Mouse (Mus musculus) testis, adult 2 months (tissue): ENCODE results near the gene Cacna1d. TPM values are rescaled to one million over a fixed set of nuclear protein-coding genes. Genes with fewer than 3 reads are reported as not detected.

Experiments
- H3K27ac ChIP-seq: fragments of 200-500 bp; 2 replicates; pipeline ENCODE4 v1.5.1; 2012; ENCODE audit warnings: low read depth, low read length; ENCODE audit not compliant: control insufficient read depth, insufficient read depth
- H3K27me3 ChIP-seq: fragments of 200-500 bp; 2 replicates; pipeline ENCODE4 v1.6.1; 2012; ENCODE audit warnings: mild to moderate bottlenecking, low read length, moderate library complexity; ENCODE audit not compliant: control insufficient read depth, insufficient read depth
- H3K36me3 ChIP-seq: fragments of 200-500 bp; 2 replicates; pipeline ENCODE4 v1.6.1; 2012; ENCODE audit warnings: mild to moderate bottlenecking, low read length; ENCODE audit not compliant: control insufficient read depth, insufficient read depth
- H3K4me1 ChIP-seq: fragments of 200-500 bp; 2 replicates; pipeline ENCODE4 v1.6.1; 2012; ENCODE audit warnings: low read length; ENCODE audit not compliant: control insufficient read depth, insufficient read depth
- H3K4me3 ChIP-seq: fragments of 200-500 bp; 2 replicates; pipeline ENCODE4 v1.5.1; 2012; ENCODE audit warnings: low read depth, mild to moderate bottlenecking, low read length, moderate library complexity, mixed read lengths; ENCODE audit not compliant: control insufficient read depth
- CTCF ChIP-seq: fragments of 200-500 bp; IDR thresholded peaks from 2 replicates; pipeline ENCODE4 v1.5.1; 2012; ENCODE audit warnings: low read depth, mild to moderate bottlenecking, inconsistent platforms, low read length, moderate library complexity; ENCODE audit not compliant: control insufficient read depth, insufficient read depth, insufficient replicate concordance
- POLR2A ChIP-seq: fragments of 200-500 bp; IDR thresholded peaks from 2 replicates; pipeline ENCODE4 v1.6.1; 2012; ENCODE audit warnings: low read depth, mild to moderate bottlenecking, inconsistent platforms, low read length, moderate library complexity; ENCODE audit not compliant: control insufficient read depth
- polyA plus RNA-seq: library from polyadenylated mRNA; depleted of rRNA; stranded (reverse); fragments of >200 nt; gene quantifications from 2 replicates; pipeline ENCODE4 v1.2.3, GENCODE M21; 2012

Gene Cacna1d
- polyA plus RNA-seq, 1 experiment: 8.9 TPM

- no peak overlapping the region for H3K27ac ChIP-seq
- no peaks in the 10 kb centered on the region for H3K36me3 ChIP-seq
These were observed 322.9 kb downstream of the Cacna1d start for GRCm38 (mm10) chr14:30168387-30168786.

GRCm38 (mm10) chr14:30167606-30168005, 323.6 kb downstream of the Cacna1d start:
- no peak overlapping the region for H3K27ac ChIP-seq
- TF ChIP-seq POLR2A: no peak
- no peak for TF ChIP-seq CTCF

More at GRCm38 (mm10) chr14:30168387-30168786, 322.9 kb downstream of the Cacna1d start:
- Histone ChIP-seq H3K4me1 (no peaks in the 10 kb centered on the region), H3K4me3 (no peak overlapping the region), H3K27me3 (no peaks in the 10 kb centered on the region)
- TF ChIP-seq POLR2A (no peak), CTCF (no peak)

GRCm38 (mm10) chr14:30166036-30166435, 325.2 kb downstream of the Cacna1d start:
- Histone ChIP-seq H3K4me1 (no peaks in the 10 kb centered on the region), H3K4me3 (no peak overlapping the region), H3K27ac (no peak overlapping the region), H3K36me3 (no peaks in the 10 kb centered on the region), H3K27me3 (no peaks in the 10 kb centered on the region)
- TF ChIP-seq POLR2A (no peak), CTCF (no peak)

More at GRCm38 (mm10) chr14:30167606-30168005, 323.6 kb downstream of the Cacna1d start:
- H3K36me3 ChIP-seq: no peaks in the 10 kb centered on the region
- no peaks in the 10 kb centered on the region for H3K27me3 ChIP-seq
- no peaks in the 10 kb centered on the region for H3K4me1 ChIP-seq
- H3K4me3 ChIP-seq: no peak overlapping the region

- TF ChIP-seq POLR2A (no peak), CTCF (no peak)
- Histone ChIP-seq H3K27ac (no peak overlapping the region), H3K36me3 (no peaks in the 10 kb centered on the region), H3K4me1 (no peaks in the 10 kb centered on the region), H3K4me3 (no peak overlapping the region), H3K27me3 (no peaks in the 10 kb centered on the region)
These were observed 327.2 kb downstream of the Cacna1d start for GRCm38 (mm10) chr14:30163733-30164708.

GRCm38 (mm10) chr14:30147774-30148173, 343.5 kb downstream of the Cacna1d start:
- TF ChIP-seq POLR2A: no peak
- TF ChIP-seq CTCF: no peak
- H3K4me3 ChIP-seq: no peak overlapping the region
- no peaks in the 10 kb centered on the region for H3K27me3 ChIP-seq
- H3K36me3 ChIP-seq: no peaks in the 10 kb centered on the region
- H3K27ac ChIP-seq: no peak overlapping the region
- no peaks in the 10 kb centered on the region for H3K4me1 ChIP-seq

- Histone ChIP-seq H3K4me1 (no peaks in the 10 kb centered on the region), H3K36me3 (no peaks in the 10 kb centered on the region), H3K27me3 (no peaks in the 10 kb centered on the region), H3K4me3 (no peak overlapping the region), H3K27ac (no peak overlapping the region)
- TF ChIP-seq POLR2A (no peak), CTCF (no peak)
These were observed 352.8 kb downstream of the Cacna1d start for GRCm38 (mm10) chr14:30138379-30138964.

GRCm38 (mm10) chr14:30137961-30138360, 353.3 kb downstream of the Cacna1d start:
- Histone ChIP-seq H3K4me3 (no peak overlapping the region), H3K36me3 (no peaks in the 10 kb centered on the region), H3K27ac (no peak overlapping the region), H3K27me3 (no peaks in the 10 kb centered on the region), H3K4me1 (no peaks in the 10 kb centered on the region)
- TF ChIP-seq CTCF (no peak), POLR2A (no peak)
